ENCODE assay signal across 18 mouse cellular contexts in the genomic region with DNA sequence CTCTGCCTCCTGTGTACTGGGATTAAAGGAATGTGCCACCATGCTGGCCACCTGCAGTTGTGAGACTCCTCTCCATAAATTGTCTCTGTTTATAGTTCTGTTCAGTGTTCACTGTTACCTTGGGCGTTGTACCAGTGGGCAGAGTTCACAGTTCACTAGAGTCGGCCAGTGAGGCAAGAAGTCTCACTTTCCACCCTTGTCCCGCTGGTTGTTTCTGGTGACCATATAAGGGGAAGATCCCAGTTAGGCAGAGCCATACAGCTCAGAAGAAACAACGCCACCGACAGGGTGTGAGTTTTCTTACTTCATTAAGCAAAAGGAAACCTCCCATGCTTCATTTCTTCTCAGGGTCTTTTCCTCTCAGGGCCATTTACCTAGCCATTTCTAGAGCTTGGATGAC. TPM values are rescaled to one million over a fixed set of nuclear protein-coding genes. Genes with fewer than 3 reads are reported as not detected.
DNase-seq lines count a peak whose midpoint lies in the region; ATAC-seq and TF ChIP-seq lines count a peak whose summit lies in the region.
"Had no signal": no experiment of that assay in that cellular context is flagged by ENCODE, and none has a peak within 500 bp of the region (broad histone marks: within the 10 kb centered on the region; RNA-seq: fewer than 3 reads in every experiment).

No protein-coding gene starts in this region.

- H3K9ac ChIP-seq in liver, embryonic 16.5 days (ENCODE audit: low read depth, low read length), result no peak overlapping the region
- H3K9ac ChIP-seq in midbrain, embryonic 16.5 days (ENCODE audit: low read depth, low read length), result no peak overlapping the region
- H3K9ac ChIP-seq: embryonic facial prominence, embryonic 12.5 days; hindbrain, embryonic 14.5 days; limb, embryonic 15.5 days; neural tube, embryonic 13.5 days had no signal

- DNase-seq in liver, result no peak
- peak; percentile 67 for DNase-seq in kidney, adult 9 months
- DNase-seq in forebrain, embryonic 10.5 days (ENCODE audit: extremely low spot score, low spot score), result no peak
- DNase-seq: adrenal gland, postnatal 25 days; cerebellum, postnatal 36 days; heart, postnatal 10 days; spleen, adult 18-20 months; thymus, postnatal 14 days had no signal

- no peak for TF ChIP-seq POLR2A in bone marrow, adult 2 months (IDR thresholded peaks at IDR 0.05; ENCODE audit: borderline replicate concordance, control insufficient read depth, low read depth, low read length)

- WGBS in liver, embryonic 16.5 days (ENCODE audit: insufficient replicate concordance), result 58% methylated on average over 5 of the region's 5 CpGs
- WGBS in bone marrow, adult 2 months, result 49% methylated on average over 5 of the region's 5 CpGs
- 92% methylated on average over 5 of the region's 5 CpGs for WGBS in midbrain, embryonic 16.5 days
- WGBS in forebrain, embryonic 10.5 days, result 89% methylated on average over 5 of the region's 5 CpGs

- no peak overlapping the region for H3K27ac ChIP-seq in liver, embryonic 16.5 days (ENCODE audit: low read length)
- peak overlapping the region; percentile 30; the same call in 1 of the 2 replicates for H3K27ac ChIP-seq in bone marrow, adult 2 months (ENCODE audit: control insufficient read depth, insufficient read depth, low read depth, low read length, poor library complexity)
- H3K27ac ChIP-seq in midbrain, embryonic 16.5 days (ENCODE audit: low read length), result no peak overlapping the region
- no peak overlapping the region for H3K27ac ChIP-seq in forebrain, embryonic 10.5 days
- H3K27ac ChIP-seq: embryonic facial prominence, embryonic 12.5 days; hindbrain, embryonic 14.5 days; limb, embryonic 15.5 days; neural tube, embryonic 13.5 days had no signal

- TF ChIP-seq CTCF in bone marrow, adult 2 months (IDR thresholded peaks at IDR 0.05; ENCODE audit: control insufficient read depth, insufficient read depth, low read length), result no peak

- H3K4me1 ChIP-seq in liver, embryonic 16.5 days (ENCODE audit: control insufficient read depth, low read depth, low read length), result peaks cover 9% of the 10 kb centered on the region
- peaks cover 6% of the 10 kb centered on the region for H3K4me1 ChIP-seq in bone marrow, adult 2 months (ENCODE audit: control insufficient read depth, insufficient read depth, low read length)
- no peaks in the 10 kb centered on the region for H3K4me1 ChIP-seq in midbrain, embryonic 16.5 days (ENCODE audit: control insufficient read depth, insufficient read depth, low read length)
- no peaks in the 10 kb centered on the region for H3K4me1 ChIP-seq in forebrain, embryonic 10.5 days
- H3K4me1 ChIP-seq: embryonic facial prominence, embryonic 12.5 days; limb, embryonic 15.5 days; neural tube, embryonic 13.5 days had no signal

- H3K4me2 ChIP-seq in liver, embryonic 16.5 days (ENCODE audit: low read depth, low read length), result no peak overlapping the region
- no peak overlapping the region for H3K4me2 ChIP-seq in midbrain, embryonic 16.5 days (ENCODE audit: low read length)
- H3K4me2 ChIP-seq: embryonic facial prominence, embryonic 12.5 days; hindbrain, embryonic 14.5 days; limb, embryonic 15.5 days; neural tube, embryonic 13.5 days had no signal

- no peaks in the 10 kb centered on the region for H3K9me3 ChIP-seq in liver, embryonic 16.5 days (replicated peaks; ENCODE audit: control insufficient read depth, low read length)
- no peaks in the 10 kb centered on the region for H3K9me3 ChIP-seq in midbrain, embryonic 16.5 days (replicated peaks; ENCODE audit: control insufficient read depth, low read length, poor library complexity, severe bottlenecking)
- H3K9me3 ChIP-seq in forebrain, embryonic 10.5 days, result no peaks in the 10 kb centered on the region
- H3K9me3 ChIP-seq: embryonic facial prominence, embryonic 12.5 days; G1E; limb, embryonic 15.5 days; neural tube, embryonic 13.5 days had no signal

- peak; percentile 32; the same call in 1 of the 2 replicates for ATAC-seq in liver, embryonic 16.5 days (ENCODE audit: low read depth)
- 0 out of 2 replicates have a peak, but pooled peaks have one; percentile 16 for ATAC-seq in megakaryocyte, adult 5-6 weeks (ENCODE audit: poor library complexity, severe bottlenecking)
- ATAC-seq in granulocyte monocyte progenitor cell, adult 5-6 weeks (replicated peaks; ENCODE audit: poor library complexity, severe bottlenecking), result no peak
- ATAC-seq in midbrain, embryonic 16.5 days, result no peak

- H3K27me3 ChIP-seq in liver, embryonic 16.5 days (ENCODE audit: control insufficient read depth, insufficient read depth, low read depth, low read length), result no peaks in the 10 kb centered on the region
- H3K27me3 ChIP-seq in midbrain, embryonic 16.5 days (ENCODE audit: control insufficient read depth, insufficient read depth, low read depth, low read length), result no peaks in the 10 kb centered on the region
- no peaks in the 10 kb centered on the region for H3K27me3 ChIP-seq in forebrain, embryonic 10.5 days (ENCODE audit: poor library complexity, severe bottlenecking)
- H3K27me3 ChIP-seq: embryonic facial prominence, embryonic 12.5 days; limb, embryonic 15.5 days; neural tube, embryonic 13.5 days had no signal

- H3K4me3 ChIP-seq in liver, embryonic 16.5 days (ENCODE audit: low read depth, low read length), result no peak overlapping the region
- no peak overlapping the region for H3K4me3 ChIP-seq in bone marrow, adult 2 months (replicated peaks; ENCODE audit: control insufficient read depth, low read depth, low read length)
- H3K4me3 ChIP-seq in midbrain, embryonic 16.5 days (ENCODE audit: low read depth, low read length), result no peak overlapping the region
- no peak overlapping the region for H3K4me3 ChIP-seq in forebrain, embryonic 10.5 days
- H3K4me3 ChIP-seq: embryonic facial prominence, embryonic 12.5 days; limb, embryonic 15.5 days; neural tube, embryonic 13.5 days had no signal

- no peaks in the 10 kb centered on the region for H3K36me3 ChIP-seq in liver, embryonic 16.5 days (ENCODE audit: control insufficient read depth, insufficient read depth)
- H3K36me3 ChIP-seq in midbrain, embryonic 16.5 days (ENCODE audit: control insufficient read depth, insufficient read depth, low read length), result no peaks in the 10 kb centered on the region
- no peaks in the 10 kb centered on the region for H3K36me3 ChIP-seq in forebrain, embryonic 10.5 days (replicated peaks)
- H3K36me3 ChIP-seq: embryonic facial prominence, embryonic 12.5 days; G1E; limb, embryonic 15.5 days; neural tube, embryonic 13.5 days had no signal

RNA-seq across cellular contexts. Expression of a gene that starts 8.0 kb away (rescaled TPM):
- polyA plus RNA-seq in liver, embryonic 16.5 days (2015; fragmentation: Nextera tagmentation; extraction: Ambion mirVana), result 5.0 and 6.9 TPM in 2 replicates
- 11.3 and 12.9 TPM in 2 replicates for polyA plus RNA-seq in bone marrow, adult 2 months (2011; ENCODE audit: insufficient read depth, insufficient read length, low replicate concordance, missing spikeins)
- 98.8 and 99.9 TPM in 2 replicates for total RNA-seq in megakaryocyte, adult 5-6 weeks (2015)
- total RNA-seq in megakaryocyte, adult 5-6 weeks (2017), result 69.8 and 75.7 TPM in 2 replicates
- 11.2 and 17.3 TPM in 2 replicates for total RNA-seq in granulocyte monocyte progenitor cell, adult 5-6 weeks (2014; fragmentation: Nextera tagmentation)
- total RNA-seq in granulocyte monocyte progenitor cell, adult 5-6 weeks (2017), result 19.2 and 26.2 TPM in 2 replicates
- polyA plus RNA-seq in midbrain, embryonic 16.5 days (2015; fragmentation: Nextera tagmentation; extraction: Ambion mirVana), result 9.4 and 9.7 TPM in 2 replicates
- 22.7 and 26.2 TPM in 2 replicates for polyA plus RNA-seq in forebrain, embryonic 10.5 days (2016; fragmentation: Nextera tagmentation; extraction: Ambion mirVana)

RNA-seq across cellular contexts. Expression of a gene that starts 53.1 kb away (rescaled TPM):
- polyA plus RNA-seq in liver, embryonic 16.5 days (2015; fragmentation: Nextera tagmentation; extraction: Ambion mirVana), result 10.2 and 11.1 TPM in 2 replicates
- polyA plus RNA-seq in bone marrow, adult 2 months (2011; ENCODE audit: insufficient read depth, insufficient read length, low replicate concordance, missing spikeins), result 9.7 and 11.9 TPM in 2 replicates
- 35.0 and 37.1 TPM in 2 replicates for total RNA-seq in megakaryocyte, adult 5-6 weeks (2015)
- total RNA-seq in megakaryocyte, adult 5-6 weeks (2017), result 44.3 and 59.4 TPM in 2 replicates
- 38.4 and 61.3 TPM in 2 replicates for total RNA-seq in granulocyte monocyte progenitor cell, adult 5-6 weeks (2014; fragmentation: Nextera tagmentation)
- 45.6 and 46.4 TPM in 2 replicates for total RNA-seq in granulocyte monocyte progenitor cell, adult 5-6 weeks (2017)
- 57.9 and 66.3 TPM in 2 replicates for polyA plus RNA-seq in midbrain, embryonic 16.5 days (2015; fragmentation: Nextera tagmentation; extraction: Ambion mirVana)
- polyA plus RNA-seq in forebrain, embryonic 10.5 days (2016; fragmentation: Nextera tagmentation; extraction: Ambion mirVana), result 57.7 and 59.4 TPM in 2 replicates

Comparison
In these comparisons a context has a peak if more than half of its experiments do, and no peak if none do; other contexts are left out.
1. ATAC-seq: peak in liver, embryonic 16.5 days (single experiment) and megakaryocyte, adult 5-6 weeks (single experiment); none in granulocyte monocyte progenitor cell, adult 5-6 weeks (single experiment) and midbrain, embryonic 16.5 days (single experiment).